Mouse (Mus musculus): ENCODE data around the gene Elovl6. TPM values are rescaled to one million over a fixed set of nuclear protein-coding genes. Genes with fewer than 3 reads are reported as not detected.

Elovl6 gene
- polyA plus RNA-seq, 1 experiment from 2014 or later: 44.7 TPM

- Histone ChIP-seq H3K9ac (replicated peaks; ENCODE audit: low read depth, low read length) (no peak overlapping the region), H3K36me3 (ENCODE audit: control insufficient read depth, insufficient read depth) (no peaks in the 10 kb centered on the region), H3K27ac (ENCODE audit: low read length) (no peak overlapping the region), H3K27me3 (replicated peaks; ENCODE audit: control insufficient read depth, insufficient read depth, low read length) (no peaks in the 10 kb centered on the region), H3K4me3 (replicated peaks; ENCODE audit: low read length) (no peak overlapping the region), H3K4me1 (replicated peaks; ENCODE audit: control insufficient read depth, insufficient read depth, low read length) (peaks cover 10% of the 10 kb centered on the region), H3K4me2 (ENCODE audit: low read length) (no peak overlapping the region), H3K9me3 (ENCODE audit: control insufficient read depth, low read length) (no peaks in the 10 kb centered on the region)
- ATAC-seq: no peak
- WGBS: 11% methylated on average over 8 of the region's 8 CpGs
Measured at GRCm38 (mm10) chr3:129548760-129549159, 16.6 kb downstream of the Elovl6 start.

- Histone ChIP-seq H3K4me1 (replicated peaks; ENCODE audit: control insufficient read depth, insufficient read depth, low read length) (peaks cover 10% of the 10 kb centered on the region), H3K9me3 (ENCODE audit: control insufficient read depth, low read length) (no peaks in the 10 kb centered on the region), H3K27me3 (replicated peaks; ENCODE audit: control insufficient read depth, insufficient read depth, low read length) (no peaks in the 10 kb centered on the region), H3K4me2 (ENCODE audit: low read length) (no peak overlapping the region), H3K4me3 (replicated peaks; ENCODE audit: low read length) (no peak overlapping the region), H3K36me3 (ENCODE audit: control insufficient read depth, insufficient read depth) (no peaks in the 10 kb centered on the region), H3K27ac (ENCODE audit: low read length) (no peak overlapping the region), H3K9ac (replicated peaks; ENCODE audit: low read depth, low read length) (no peak overlapping the region)
- no peak for ATAC-seq
- 37% methylated on average over 5 of the region's 5 CpGs for WGBS
Measured at GRCm38 (mm10) chr3:129549546-129549945, 17.4 kb downstream of the Elovl6 start.

GRCm38 (mm10) chr3:129551581-129552290, 19.6 kb downstream of the Elovl6 start:
- Histone ChIP-seq H3K9me3 (ENCODE audit: control insufficient read depth, low read length) (no peaks in the 10 kb centered on the region), H3K36me3 (ENCODE audit: control insufficient read depth, insufficient read depth) (no peaks in the 10 kb centered on the region), H3K27me3 (replicated peaks; ENCODE audit: control insufficient read depth, insufficient read depth, low read length) (no peaks in the 10 kb centered on the region), H3K4me3 (replicated peaks; ENCODE audit: low read length) (no peak overlapping the region), H3K4me2 (ENCODE audit: low read length) (no peak overlapping the region), H3K4me1 (replicated peaks; ENCODE audit: control insufficient read depth, insufficient read depth, low read length) (peaks cover 10% of the 10 kb centered on the region), H3K9ac (replicated peaks; ENCODE audit: low read depth, low read length) (no peak overlapping the region), H3K27ac (ENCODE audit: low read length) (no peak overlapping the region)
- 67% methylated on average over 9 of the region's 9 CpGs for WGBS
- no peak for ATAC-seq

GRCm38 (mm10) chr3:129552370-129552769, 20.2 kb downstream of the Elovl6 start:
- no peak overlapping the region for H3K27ac ChIP-seq (ENCODE audit: low read length)
- H3K4me1 ChIP-seq (replicated peaks; ENCODE audit: control insufficient read depth, insufficient read depth, low read length): peaks cover 10% of the 10 kb centered on the region
- H3K9ac ChIP-seq (replicated peaks; ENCODE audit: low read depth, low read length): no peak overlapping the region
- no peaks in the 10 kb centered on the region for H3K36me3 ChIP-seq (ENCODE audit: control insufficient read depth, insufficient read depth)
- WGBS: 83% methylated on average over 6 of the region's 6 CpGs
- no peak for ATAC-seq
- no peaks in the 10 kb centered on the region for H3K9me3 ChIP-seq (ENCODE audit: control insufficient read depth, low read length)
- H3K27me3 ChIP-seq (replicated peaks; ENCODE audit: control insufficient read depth, insufficient read depth, low read length): no peaks in the 10 kb centered on the region
- H3K4me2 ChIP-seq (ENCODE audit: low read length): no peak overlapping the region
- H3K4me3 ChIP-seq (replicated peaks; ENCODE audit: low read length): no peak overlapping the region

GRCm38 (mm10) chr3:129553173-129553572, 21.0 kb downstream of the Elovl6 start:
- no peak overlapping the region for H3K4me3 ChIP-seq (replicated peaks; ENCODE audit: low read length)
- H3K36me3 ChIP-seq (ENCODE audit: control insufficient read depth, insufficient read depth): no peaks in the 10 kb centered on the region
- H3K9me3 ChIP-seq (ENCODE audit: control insufficient read depth, low read length): no peaks in the 10 kb centered on the region
- no peak overlapping the region for H3K27ac ChIP-seq (ENCODE audit: low read length)
- H3K27me3 ChIP-seq (replicated peaks; ENCODE audit: control insufficient read depth, insufficient read depth, low read length): no peaks in the 10 kb centered on the region
- WGBS: 89% methylated on average over 9 of the region's 9 CpGs
- H3K4me1 ChIP-seq (replicated peaks; ENCODE audit: control insufficient read depth, insufficient read depth, low read length): peaks cover 4% of the 10 kb centered on the region
- H3K4me2 ChIP-seq (ENCODE audit: low read length): no peak overlapping the region
- no peak for ATAC-seq
- H3K9ac ChIP-seq (replicated peaks; ENCODE audit: low read depth, low read length): no peak overlapping the region

- H3K9ac ChIP-seq (replicated peaks; ENCODE audit: low read depth, low read length): no peak overlapping the region
- no peak overlapping the region for H3K27ac ChIP-seq (ENCODE audit: low read length)
- ATAC-seq: no peak
- H3K9me3 ChIP-seq (ENCODE audit: control insufficient read depth, low read length): no peaks in the 10 kb centered on the region
- H3K36me3 ChIP-seq (ENCODE audit: control insufficient read depth, insufficient read depth): no peaks in the 10 kb centered on the region
- peaks cover 2% of the 10 kb centered on the region for H3K4me1 ChIP-seq (replicated peaks; ENCODE audit: control insufficient read depth, insufficient read depth, low read length)
- no peak overlapping the region for H3K4me2 ChIP-seq (ENCODE audit: low read length)
- 89% methylated on average over 10 of the region's 10 CpGs for WGBS
- H3K27me3 ChIP-seq (replicated peaks; ENCODE audit: control insufficient read depth, insufficient read depth, low read length): no peaks in the 10 kb centered on the region
- H3K4me3 ChIP-seq (replicated peaks; ENCODE audit: low read length): no peak overlapping the region
Measured at GRCm38 (mm10) chr3:129553661-129554060, 21.5 kb downstream of the Elovl6 start.

- Histone ChIP-seq H3K36me3 (ENCODE audit: control insufficient read depth, insufficient read depth) (no peaks in the 10 kb centered on the region), H3K4me2 (ENCODE audit: low read length) (no peak overlapping the region), H3K4me1 (replicated peaks; ENCODE audit: control insufficient read depth, insufficient read depth, low read length) (no peaks in the 10 kb centered on the region), H3K4me3 (replicated peaks; ENCODE audit: low read length) (no peak overlapping the region), H3K9ac (replicated peaks; ENCODE audit: low read depth, low read length) (no peak overlapping the region), H3K27me3 (replicated peaks; ENCODE audit: control insufficient read depth, insufficient read depth, low read length) (no peaks in the 10 kb centered on the region), H3K27ac (ENCODE audit: low read length) (no peak overlapping the region), H3K9me3 (ENCODE audit: control insufficient read depth, low read length) (no peaks in the 10 kb centered on the region)
- no peak for ATAC-seq
- 86% methylated on average over 4 of the region's 4 CpGs for WGBS
Measured at GRCm38 (mm10) chr3:129554436-129554835, 22.3 kb downstream of the Elovl6 start.

- WGBS: 93% methylated on average over 9 of the region's 9 CpGs
- no peaks in the 10 kb centered on the region for H3K36me3 ChIP-seq (ENCODE audit: control insufficient read depth, insufficient read depth)
Measured at GRCm38 (mm10) chr3:129557048-129557447, 24.9 kb downstream of the Elovl6 start.

GRCm38 (mm10) chr3:129557566-129557965, 25.4 kb downstream of the Elovl6 start:
- no peak for ATAC-seq
- WGBS: 82% methylated on average over 7 of the region's 7 CpGs

More at GRCm38 (mm10) chr3:129557048-129557447, 24.9 kb downstream of the Elovl6 start:
- Histone ChIP-seq H3K27me3 (replicated peaks; ENCODE audit: control insufficient read depth, insufficient read depth, low read length) (no peaks in the 10 kb centered on the region), H3K27ac (ENCODE audit: low read length) (no peak overlapping the region), H3K4me3 (replicated peaks; ENCODE audit: low read length) (no peak overlapping the region), H3K9ac (replicated peaks; ENCODE audit: low read depth, low read length) (no peak overlapping the region), H3K4me1 (replicated peaks; ENCODE audit: control insufficient read depth, insufficient read depth, low read length) (no peaks in the 10 kb centered on the region), H3K9me3 (ENCODE audit: control insufficient read depth, low read length) (no peaks in the 10 kb centered on the region), H3K4me2 (ENCODE audit: low read length) (no peak overlapping the region)
- ATAC-seq: no peak

More at GRCm38 (mm10) chr3:129557566-129557965, 25.4 kb downstream of the Elovl6 start:
- Histone ChIP-seq H3K27me3 (replicated peaks; ENCODE audit: control insufficient read depth, insufficient read depth, low read length) (no peaks in the 10 kb centered on the region), H3K36me3 (ENCODE audit: control insufficient read depth, insufficient read depth) (no peaks in the 10 kb centered on the region), H3K4me1 (replicated peaks; ENCODE audit: control insufficient read depth, insufficient read depth, low read length) (no peaks in the 10 kb centered on the region), H3K27ac (ENCODE audit: low read length) (no peak overlapping the region), H3K4me3 (replicated peaks; ENCODE audit: low read length) (no peak overlapping the region), H3K9me3 (ENCODE audit: control insufficient read depth, low read length) (no peaks in the 10 kb centered on the region), H3K4me2 (ENCODE audit: low read length) (no peak overlapping the region), H3K9ac (replicated peaks; ENCODE audit: low read depth, low read length) (no peak overlapping the region)
